Mouse (Mus musculus): ENCODE data around the gene Gm11983. TPM values are rescaled to one million over a fixed set of nuclear protein-coding genes. Genes with fewer than 3 reads are reported as not detected.
"Not testable (repeated sequence)": the region's sequence is repeated elsewhere in the genome, so short reads cannot be mapped to it uniquely, and the experiment has no call there.

Gm11983 gene
- polyA plus RNA-seq, 1 experiment: not detected

GRCm38 (mm10) chr11:6842160-6842559 lies 4.7 kb upstream of the Gm11983 start:
- DNase-seq (ENCODE audit: low read depth): no peak
- TF ChIP-seq POLR2A (IDR thresholded peaks at IDR 0.05; ENCODE audit: borderline replicate concordance, extremely low read depth, insufficient read depth, insufficient read length, poor library complexity, severe bottlenecking) (no peak), CTCF (IDR thresholded peaks at IDR 0.05; ENCODE audit: borderline replicate concordance, extremely low read depth, insufficient read depth, insufficient read length) (no peak)

- DNase-seq (ENCODE audit: low read depth): no peak
- no peak for TF ChIP-seq CTCF (IDR thresholded peaks at IDR 0.05; ENCODE audit: borderline replicate concordance, extremely low read depth, insufficient read depth, insufficient read length)
- TF ChIP-seq POLR2A (IDR thresholded peaks at IDR 0.05; ENCODE audit: borderline replicate concordance, extremely low read depth, insufficient read depth, insufficient read length, poor library complexity, severe bottlenecking): no peak
These were observed 3.3 kb upstream of the Gm11983 start for GRCm38 (mm10) chr11:6840775-6841174.

GRCm38 (mm10) chr11:6834636-6835035 lies 2.8 kb downstream of the Gm11983 start:
- no peak for DNase-seq (ENCODE audit: low read depth)
- TF ChIP-seq CTCF (IDR thresholded peaks at IDR 0.05; ENCODE audit: borderline replicate concordance, extremely low read depth, insufficient read depth, insufficient read length) (no peak), POLR2A (IDR thresholded peaks at IDR 0.05; ENCODE audit: borderline replicate concordance, extremely low read depth, insufficient read depth, insufficient read length, poor library complexity, severe bottlenecking) (no peak)

- TF ChIP-seq POLR2A (IDR thresholded peaks at IDR 0.05; ENCODE audit: borderline replicate concordance, extremely low read depth, insufficient read depth, insufficient read length, poor library complexity, severe bottlenecking) (no peak), CTCF (IDR thresholded peaks at IDR 0.05; ENCODE audit: borderline replicate concordance, extremely low read depth, insufficient read depth, insufficient read length) (no peak)
- DNase-seq (ENCODE audit: low read depth): no peak
These were observed 3.7 kb downstream of the Gm11983 start for GRCm38 (mm10) chr11:6833731-6834130.

GRCm38 (mm10) chr11:6831931-6832330 lies 5.5 kb downstream of the Gm11983 start:
- peak; percentile 17 for DNase-seq (ENCODE audit: low read depth)
- TF ChIP-seq CTCF (IDR thresholded peaks at IDR 0.05; ENCODE audit: borderline replicate concordance, extremely low read depth, insufficient read depth, insufficient read length): no peak
- no peak for TF ChIP-seq POLR2A (IDR thresholded peaks at IDR 0.05; ENCODE audit: borderline replicate concordance, extremely low read depth, insufficient read depth, insufficient read length, poor library complexity, severe bottlenecking)

- no peak for DNase-seq (ENCODE audit: low read depth)
- TF ChIP-seq CTCF (IDR thresholded peaks at IDR 0.05; ENCODE audit: borderline replicate concordance, extremely low read depth, insufficient read depth, insufficient read length): no peak
- TF ChIP-seq POLR2A (IDR thresholded peaks at IDR 0.05; ENCODE audit: borderline replicate concordance, extremely low read depth, insufficient read depth, insufficient read length, poor library complexity, severe bottlenecking): no peak
These were observed 9.3 kb downstream of the Gm11983 start for GRCm38 (mm10) chr11:6828196-6828595.

- DNase-seq (ENCODE audit: low read depth): no peak
- TF ChIP-seq POLR2A (IDR thresholded peaks at IDR 0.05; ENCODE audit: borderline replicate concordance, extremely low read depth, insufficient read depth, insufficient read length, poor library complexity, severe bottlenecking): no peak
- TF ChIP-seq CTCF (IDR thresholded peaks at IDR 0.05; ENCODE audit: borderline replicate concordance, extremely low read depth, insufficient read depth, insufficient read length): no peak
These were observed 11.3 kb downstream of the Gm11983 start for GRCm38 (mm10) chr11:6826157-6826556.

- no peak for DNase-seq (ENCODE audit: low read depth)
- TF ChIP-seq POLR2A (IDR thresholded peaks at IDR 0.05; ENCODE audit: borderline replicate concordance, extremely low read depth, insufficient read depth, insufficient read length, poor library complexity, severe bottlenecking): no peak
- no peak for TF ChIP-seq CTCF (IDR thresholded peaks at IDR 0.05; ENCODE audit: borderline replicate concordance, extremely low read depth, insufficient read depth, insufficient read length)
These were observed 14.3 kb downstream of the Gm11983 start for GRCm38 (mm10) chr11:6823176-6823575.

- TF ChIP-seq CTCF (IDR thresholded peaks at IDR 0.05; ENCODE audit: borderline replicate concordance, extremely low read depth, insufficient read depth, insufficient read length): no peak
- TF ChIP-seq POLR2A (IDR thresholded peaks at IDR 0.05; ENCODE audit: borderline replicate concordance, extremely low read depth, insufficient read depth, insufficient read length, poor library complexity, severe bottlenecking): no peak
- no peak for DNase-seq (ENCODE audit: low read depth)
These were observed 23.0 kb downstream of the Gm11983 start for GRCm38 (mm10) chr11:6814486-6814885.

- not testable (repeated sequence) for DNase-seq (ENCODE audit: low read depth)
These were observed 34.6 kb downstream of the Gm11983 start for GRCm38 (mm10) chr11:6802879-6803278.

- no peak for DNase-seq (ENCODE audit: low read depth)
- TF ChIP-seq POLR2A (IDR thresholded peaks at IDR 0.05; ENCODE audit: borderline replicate concordance, extremely low read depth, insufficient read depth, insufficient read length, poor library complexity, severe bottlenecking) (no peak), CTCF (IDR thresholded peaks at IDR 0.05; ENCODE audit: borderline replicate concordance, extremely low read depth, insufficient read depth, insufficient read length) (peak; percentile 35; the same call in 1 of the 2 replicates)
These were observed 46.8 kb downstream of the Gm11983 start for GRCm38 (mm10) chr11:6790690-6791089.

Other genes with a start within 250 kb of the Gm11983 start
- gene Nacad, start 231.6 kb downstream of the Gm11983 start, polyA plus RNA-seq (2012; rRNA removed): 92.6 and 134 TPM in 2 replicates
- 86.0 and 103 TPM in 2 replicates for gene Tbrg4, start 211.6 kb downstream of the Gm11983 start, polyA plus RNA-seq (2012; rRNA removed)
- not detected in 2 replicates for gene Wap, start 199.0 kb downstream of the Gm11983 start, polyA plus RNA-seq (2012; rRNA removed)
- gene Ramp3, start 179.1 kb downstream of the Gm11983 start, polyA plus RNA-seq (2012; rRNA removed): 8.6 and 12.1 TPM in 2 replicates
- gene Adcy1, start 225.8 kb upstream of the Gm11983 start, polyA plus RNA-seq (2012; rRNA removed): 13.1 and 22.3 TPM in 2 replicates

All from brain, embryonic 14.5 days (tissue).